Mouse (Mus musculus): ENCODE results near the gene Dstyk. TPM values are rescaled to one million over a fixed set of nuclear protein-coding genes. Genes with fewer than 3 reads are reported as not detected.

The Dstyk gene
- polyA plus RNA-seq, 1 experiment from 2014 or later, result 10.6 TPM

- H3K27me3 ChIP-seq (ENCODE audit: control insufficient read depth, insufficient read depth, low read length), result no peaks in the 10 kb centered on the region
- H3K4me1 ChIP-seq (ENCODE audit: control insufficient read depth, insufficient read depth, low read length), result peaks cover 27% of the 10 kb centered on the region
- no peak for ATAC-seq (ENCODE audit: low FRiP score, low TSS enrichment)
- no peak for DNase-seq
- no peak overlapping the region for H3K9ac ChIP-seq (replicated peaks; ENCODE audit: low read length)
- 58% methylated on average over 5 of the region's 5 CpGs for WGBS
- no peaks in the 10 kb centered on the region for H3K9me3 ChIP-seq (ENCODE audit: control insufficient read depth, low read length)
- no peak overlapping the region for H3K4me2 ChIP-seq (ENCODE audit: low read length)
- H3K27ac ChIP-seq (replicated peaks; ENCODE audit: low read depth, low read length), result no peak overlapping the region
- H3K36me3 ChIP-seq (ENCODE audit: control insufficient read depth, insufficient read depth, low read length), result no peaks in the 10 kb centered on the region
- no peak overlapping the region for H3K4me3 ChIP-seq (replicated peaks; ENCODE audit: low read depth, low read length)
These were observed 24.5 kb upstream of the Dstyk start for GRCm38 (mm10) chr1:132392872-132393271.

GRCm38 (mm10) chr1:132396705-132397104 lies 20.6 kb upstream of the Dstyk start:
- DNase-seq (no peak), ATAC-seq (ENCODE audit: low FRiP score, low TSS enrichment) (no peak)
- Histone ChIP-seq H3K4me3 (replicated peaks; ENCODE audit: low read depth, low read length) (no peak overlapping the region), H3K27me3 (ENCODE audit: control insufficient read depth, insufficient read depth, low read length) (no peaks in the 10 kb centered on the region), H3K9me3 (ENCODE audit: control insufficient read depth, low read length) (0 out of 2 replicates have a peak, but pooled peaks cover 3% of the 10 kb centered on the region), H3K9ac (replicated peaks; ENCODE audit: low read length) (no peak overlapping the region), H3K36me3 (ENCODE audit: control insufficient read depth, insufficient read depth, low read length) (no peaks in the 10 kb centered on the region), H3K27ac (replicated peaks; ENCODE audit: low read depth, low read length) (no peak overlapping the region), H3K4me2 (ENCODE audit: low read length) (no peak overlapping the region), H3K4me1 (ENCODE audit: control insufficient read depth, insufficient read depth, low read length) (no peaks in the 10 kb centered on the region)
- 61% methylated on average over 2 of the region's 2 CpGs for WGBS

- 0 out of 2 replicates have a peak, but pooled peaks cover 3% of the 10 kb centered on the region for H3K9me3 ChIP-seq (ENCODE audit: control insufficient read depth, low read length)
These were observed 16.8 kb upstream of the Dstyk start for GRCm38 (mm10) chr1:132400538-132400937.

GRCm38 (mm10) chr1:132401843-132402242 lies 15.5 kb upstream of the Dstyk start:
- no peak overlapping the region for H3K27ac ChIP-seq (replicated peaks; ENCODE audit: low read depth, low read length)
- WGBS, result 92% methylated on average over 1 of the region's 1 CpGs

More at GRCm38 (mm10) chr1:132400538-132400937, 16.8 kb upstream of the Dstyk start:
- Histone ChIP-seq H3K27ac (replicated peaks; ENCODE audit: low read depth, low read length) (no peak overlapping the region), H3K4me3 (replicated peaks; ENCODE audit: low read depth, low read length) (no peak overlapping the region), H3K27me3 (ENCODE audit: control insufficient read depth, insufficient read depth, low read length) (no peaks in the 10 kb centered on the region), H3K36me3 (ENCODE audit: control insufficient read depth, insufficient read depth, low read length) (no peaks in the 10 kb centered on the region), H3K9ac (replicated peaks; ENCODE audit: low read length) (no peak overlapping the region), H3K4me2 (ENCODE audit: low read length) (no peak overlapping the region), H3K4me1 (ENCODE audit: control insufficient read depth, insufficient read depth, low read length) (no peaks in the 10 kb centered on the region)
- WGBS, result 62% methylated on average over 1 of the region's 1 CpGs
- ATAC-seq (ENCODE audit: low FRiP score, low TSS enrichment), result no peak
- DNase-seq, result no peak

GRCm38 (mm10) chr1:132410657-132411056 lies 6.7 kb upstream of the Dstyk start:
- Histone ChIP-seq H3K36me3 (ENCODE audit: control insufficient read depth, insufficient read depth, low read length) (no peaks in the 10 kb centered on the region), H3K9me3 (ENCODE audit: control insufficient read depth, low read length) (no peaks in the 10 kb centered on the region), H3K27me3 (ENCODE audit: control insufficient read depth, insufficient read depth, low read length) (no peaks in the 10 kb centered on the region), H3K4me2 (ENCODE audit: low read length) (no peak overlapping the region), H3K4me1 (ENCODE audit: control insufficient read depth, insufficient read depth, low read length) (no peaks in the 10 kb centered on the region), H3K9ac (replicated peaks; ENCODE audit: low read length) (no peak overlapping the region), H3K27ac (replicated peaks; ENCODE audit: low read depth, low read length) (no peak overlapping the region), H3K4me3 (replicated peaks; ENCODE audit: low read depth, low read length) (no peak overlapping the region)
- ATAC-seq (ENCODE audit: low FRiP score, low TSS enrichment) (no peak), DNase-seq (no peak)
- WGBS, result 82% methylated on average over 3 of the region's 3 CpGs

More at GRCm38 (mm10) chr1:132401843-132402242, 15.5 kb upstream of the Dstyk start:
- Histone ChIP-seq H3K27me3 (ENCODE audit: control insufficient read depth, insufficient read depth, low read length) (no peaks in the 10 kb centered on the region), H3K4me2 (ENCODE audit: low read length) (no peak overlapping the region), H3K36me3 (ENCODE audit: control insufficient read depth, insufficient read depth, low read length) (no peaks in the 10 kb centered on the region), H3K9me3 (ENCODE audit: control insufficient read depth, low read length) (0 out of 2 replicates have a peak, but pooled peaks cover 3% of the 10 kb centered on the region), H3K4me3 (replicated peaks; ENCODE audit: low read depth, low read length) (no peak overlapping the region), H3K9ac (replicated peaks; ENCODE audit: low read length) (no peak overlapping the region), H3K4me1 (ENCODE audit: control insufficient read depth, insufficient read depth, low read length) (no peaks in the 10 kb centered on the region)
- DNase-seq, result no peak
- no peak for ATAC-seq (ENCODE audit: low FRiP score, low TSS enrichment)

GRCm38 (mm10) chr1:132416244-132416942 lies 962 bp upstream of the Dstyk start:
- Histone ChIP-seq H3K9ac (replicated peaks; ENCODE audit: low read length) (no peak overlapping the region), H3K27ac (replicated peaks; ENCODE audit: low read depth, low read length) (no peak overlapping the region), H3K36me3 (ENCODE audit: control insufficient read depth, insufficient read depth, low read length) (no peaks in the 10 kb centered on the region), H3K4me2 (ENCODE audit: low read length) (peak overlapping the region; percentile 78), H3K9me3 (ENCODE audit: control insufficient read depth, low read length) (no peaks in the 10 kb centered on the region), H3K4me1 (ENCODE audit: control insufficient read depth, insufficient read depth, low read length) (peaks cover 14% of the 10 kb centered on the region), H3K4me3 (replicated peaks; ENCODE audit: low read depth, low read length) (no peak overlapping the region), H3K27me3 (ENCODE audit: control insufficient read depth, insufficient read depth, low read length) (no peaks in the 10 kb centered on the region)
- ATAC-seq (ENCODE audit: low FRiP score, low TSS enrichment) (no peak), DNase-seq (no peak)
- WGBS, result 81% methylated on average over 8 of the region's 8 CpGs

GRCm38 (mm10) chr1:132416943-132417290 lies 438 bp upstream of the Dstyk start:
- peak overlapping the region; percentile 91 for H3K27ac ChIP-seq (replicated peaks; ENCODE audit: low read depth, low read length)
- no peaks in the 10 kb centered on the region for H3K9me3 ChIP-seq (ENCODE audit: control insufficient read depth, low read length)
- peak overlapping the region; percentile 69 for H3K9ac ChIP-seq (replicated peaks; ENCODE audit: low read length)
- H3K4me3 ChIP-seq (replicated peaks; ENCODE audit: low read depth, low read length), result peak overlapping the region; percentile 74
- H3K27me3 ChIP-seq (ENCODE audit: control insufficient read depth, insufficient read depth, low read length), result no peaks in the 10 kb centered on the region
- ATAC-seq (ENCODE audit: low FRiP score, low TSS enrichment) (no peak), DNase-seq (no peak)
- H3K36me3 ChIP-seq (ENCODE audit: control insufficient read depth, insufficient read depth, low read length), result no peaks in the 10 kb centered on the region
- 19% methylated on average over 6 of the region's 6 CpGs for WGBS
- peaks cover 14% of the 10 kb centered on the region for H3K4me1 ChIP-seq (ENCODE audit: control insufficient read depth, insufficient read depth, low read length)
- H3K4me2 ChIP-seq (ENCODE audit: low read length), result peak overlapping the region; percentile 78

GRCm38 (mm10) chr1:132420206-132420605 lies 2.9 kb downstream of the Dstyk start:
- no peaks in the 10 kb centered on the region for H3K27me3 ChIP-seq (ENCODE audit: control insufficient read depth, insufficient read depth, low read length)
- H3K4me1 ChIP-seq (ENCODE audit: control insufficient read depth, insufficient read depth, low read length), result peaks cover 14% of the 10 kb centered on the region
- H3K9ac ChIP-seq (replicated peaks; ENCODE audit: low read length), result no peak overlapping the region
- no peak overlapping the region for H3K4me3 ChIP-seq (replicated peaks; ENCODE audit: low read depth, low read length)
- H3K36me3 ChIP-seq (ENCODE audit: control insufficient read depth, insufficient read depth, low read length), result no peaks in the 10 kb centered on the region
- DNase-seq (no peak), ATAC-seq (ENCODE audit: low FRiP score, low TSS enrichment) (no peak)
- no peak overlapping the region for H3K27ac ChIP-seq (replicated peaks; ENCODE audit: low read depth, low read length)
- H3K9me3 ChIP-seq (ENCODE audit: control insufficient read depth, low read length), result no peaks in the 10 kb centered on the region
- 80% methylated on average over 2 of the region's 2 CpGs for WGBS
- H3K4me2 ChIP-seq (ENCODE audit: low read length), result no peak overlapping the region

- Histone ChIP-seq H3K4me3 (replicated peaks; ENCODE audit: low read depth, low read length) (no peak overlapping the region), H3K36me3 (ENCODE audit: control insufficient read depth, insufficient read depth, low read length) (no peaks in the 10 kb centered on the region), H3K27me3 (ENCODE audit: control insufficient read depth, insufficient read depth, low read length) (no peaks in the 10 kb centered on the region), H3K4me1 (ENCODE audit: control insufficient read depth, insufficient read depth, low read length) (peaks cover 14% of the 10 kb centered on the region), H3K27ac (replicated peaks; ENCODE audit: low read depth, low read length) (no peak overlapping the region), H3K9ac (replicated peaks; ENCODE audit: low read length) (no peak overlapping the region), H3K4me2 (ENCODE audit: low read length) (no peak overlapping the region), H3K9me3 (ENCODE audit: control insufficient read depth, low read length) (no peaks in the 10 kb centered on the region)
- WGBS, result 91% methylated on average over 7 of the region's 7 CpGs
- no peak for ATAC-seq (ENCODE audit: low FRiP score, low TSS enrichment)
- DNase-seq, result no peak
These were observed 3.3 kb downstream of the Dstyk start for GRCm38 (mm10) chr1:132420662-132421061.
